Mouse (Mus musculus) megakaryocyte progenitor cell, adult 5-6 weeks (primary cell): Measurements from ENCODE around the gene Fads3. TPM values are rescaled to one million over a fixed set of nuclear protein-coding genes. Genes with fewer than 3 reads are reported as not detected.

Experiments
- ATAC-seq: replicated peaks from 2 replicates; pipeline ENCODE4 v1.8.0; 2016; ENCODE audit warnings: mild to moderate bottlenecking, moderate TSS enrichment, inconsistent platforms; ENCODE audit not compliant: poor library complexity
- total RNA-seq, 2 experiments: library from RNA; stranded (forward) in 1 of 2; stranded (reverse) in 1 of 2; fragments of 157-497, 149-512 nt in 1 of 2; fragments of 200-1000 nt in 1 of 2; gene quantifications; 2 replicates each; pipeline versions ENCODE4 v1.2.3 to v1.2.4; 2015 to 2017

Fads3 gene
- total RNA-seq, 2 experiments from 2014 or later, result 2.1 to 2.8 TPM

DNA sequence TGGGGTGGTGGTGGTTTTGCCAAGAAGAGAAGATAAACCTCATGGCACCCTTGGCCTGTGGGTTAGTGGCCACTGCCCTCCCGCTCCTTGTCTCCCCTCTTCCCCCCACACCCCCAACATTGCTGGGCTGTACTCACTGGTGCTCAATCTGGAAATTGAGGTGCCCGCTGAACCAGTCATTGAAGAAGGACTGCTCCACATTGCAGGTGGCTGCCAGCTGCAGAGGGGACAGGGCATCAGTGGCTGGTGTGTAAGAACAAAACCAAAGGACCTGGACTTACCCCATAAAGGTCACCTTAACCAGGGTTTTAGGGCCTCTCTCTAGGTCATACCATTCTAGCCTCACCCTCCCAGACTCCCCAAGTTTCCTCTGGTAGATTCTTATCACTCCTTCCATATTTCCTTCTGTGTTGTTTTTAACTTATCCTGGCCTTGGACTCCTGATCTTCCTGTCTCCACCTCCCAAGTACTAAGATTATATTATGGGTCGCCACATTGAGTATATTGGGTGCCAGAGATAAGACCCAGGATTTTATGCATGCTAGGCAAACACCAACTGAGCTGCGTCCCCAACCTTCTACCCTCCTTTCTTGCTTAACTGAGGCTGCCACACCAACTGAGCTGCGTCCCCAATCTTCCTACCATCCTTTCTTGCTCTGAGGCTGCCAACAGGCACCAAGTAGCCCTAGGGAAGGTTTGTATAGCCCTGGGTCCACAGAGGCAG lies 24.3 kb downstream of the Fads3 start:
- ATAC-seq, result peak; percentile 27

DNA sequence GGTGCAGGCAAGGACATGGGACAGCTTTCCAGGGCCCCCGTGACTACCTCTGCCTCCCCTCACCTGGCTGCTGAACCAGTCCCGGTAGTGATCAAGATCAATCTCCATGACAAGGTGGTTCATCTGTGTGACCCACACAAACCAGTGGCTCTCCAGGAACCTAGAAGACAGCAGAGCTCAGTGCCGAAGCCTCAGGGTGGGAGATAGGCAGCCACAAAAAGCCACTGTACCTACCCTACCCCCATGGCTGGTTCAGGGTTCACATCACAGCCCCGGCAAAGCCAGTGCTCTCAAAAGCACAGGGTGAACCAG lies 24.8 kb downstream of the Fads3 start:
- ATAC-seq, result no peak

DNA sequence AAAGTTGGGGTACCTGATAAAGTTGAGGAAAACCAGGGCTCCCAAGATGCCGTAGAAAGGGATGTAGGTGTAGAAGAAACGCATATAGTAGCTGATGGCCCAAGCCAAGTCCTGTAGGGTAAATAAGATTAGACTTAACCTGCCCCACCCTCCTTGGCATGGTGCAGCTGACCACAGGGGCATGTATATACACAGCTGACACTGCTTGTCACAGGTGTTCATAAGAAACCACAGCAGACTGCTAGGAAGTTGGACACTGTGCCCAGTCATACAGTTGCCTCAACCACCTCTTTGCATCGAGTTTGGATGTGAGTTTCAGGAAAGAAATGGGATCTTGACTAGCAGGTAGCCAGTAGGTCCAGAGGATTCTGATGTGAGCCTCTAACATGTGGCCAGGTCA lies 25.1 kb downstream of the Fads3 start:
- no peak for ATAC-seq

DNA sequence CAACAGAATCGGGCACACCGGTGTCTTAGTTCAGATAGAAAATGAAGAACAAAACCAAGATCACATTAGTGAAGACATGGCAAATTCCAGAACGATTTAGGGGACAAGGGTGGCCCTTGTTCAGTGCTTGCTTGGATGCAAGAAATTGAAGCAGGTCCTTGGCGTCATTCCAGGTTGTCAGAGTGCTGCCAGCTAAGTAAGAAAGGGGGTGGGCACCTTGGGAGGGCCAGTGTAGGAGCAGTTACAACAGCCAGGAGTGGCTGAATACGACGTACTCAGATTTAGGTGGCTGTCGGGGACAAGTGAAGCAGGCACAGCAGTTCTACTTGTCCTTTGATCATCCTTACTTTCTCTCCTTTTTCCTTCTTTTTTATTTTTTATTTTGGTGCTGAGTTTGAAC lies 26.3 kb downstream of the Fads3 start:
- ATAC-seq, result no peak

DNA sequence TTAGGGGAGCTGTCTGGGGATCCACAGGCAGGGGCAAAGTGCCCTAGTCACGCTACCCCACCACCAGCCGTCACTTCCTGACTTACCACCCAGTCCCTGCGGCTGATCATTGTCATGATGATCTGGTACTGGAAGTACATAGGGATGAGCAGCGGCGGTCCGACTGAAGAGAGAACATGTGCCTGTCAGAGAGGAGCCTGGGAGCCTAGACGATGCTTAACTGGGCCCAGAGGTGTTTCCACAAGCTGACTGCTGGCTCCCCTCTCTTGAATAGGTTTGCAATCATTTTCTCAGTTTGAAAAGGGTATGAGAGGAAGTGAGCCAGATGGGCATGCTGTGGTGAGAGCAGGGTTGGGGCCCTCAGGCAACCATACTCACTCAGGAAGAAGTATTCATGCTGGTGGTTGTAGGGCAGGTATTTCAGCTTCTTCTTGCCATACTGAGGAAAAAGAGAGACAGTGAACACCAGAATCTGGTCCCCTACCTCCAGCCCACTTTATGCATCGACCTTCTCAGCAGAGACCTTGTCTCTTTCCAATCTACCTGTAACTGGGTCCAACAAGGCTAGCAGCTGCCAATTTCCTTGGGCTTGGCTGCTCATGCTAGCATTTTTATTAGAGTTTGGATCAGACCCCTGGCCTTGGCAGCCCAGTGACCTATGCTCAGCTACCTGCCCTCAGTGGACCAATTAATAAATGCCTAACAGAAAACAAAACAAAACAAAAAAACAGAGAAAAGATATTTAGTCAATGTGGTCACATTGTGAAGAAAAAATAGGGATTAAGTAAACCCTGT lies 29.0 kb downstream of the Fads3 start:
- ATAC-seq, result peak; percentile 37

DNA sequence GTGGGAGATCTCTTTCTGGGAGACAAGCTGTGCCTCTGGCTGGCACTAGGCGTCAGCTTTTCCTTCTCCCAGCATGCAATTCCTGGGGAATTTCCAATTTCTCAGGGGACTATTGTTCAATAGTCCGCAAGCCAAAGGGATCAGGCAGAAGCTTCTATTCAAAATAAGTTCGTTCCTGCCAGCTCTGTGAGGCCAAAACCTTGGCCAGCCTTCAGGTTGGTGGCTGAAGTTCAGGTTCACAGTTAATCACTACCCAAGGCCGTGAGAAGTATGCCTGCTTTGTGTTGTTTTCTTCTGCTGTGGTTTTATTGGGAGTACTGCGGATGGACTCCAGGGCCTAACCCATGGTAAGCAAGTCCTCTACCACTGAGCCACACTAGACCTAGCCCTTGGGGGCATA lies 29.8 kb downstream of the Fads3 start:
- no peak for ATAC-seq

DNA sequence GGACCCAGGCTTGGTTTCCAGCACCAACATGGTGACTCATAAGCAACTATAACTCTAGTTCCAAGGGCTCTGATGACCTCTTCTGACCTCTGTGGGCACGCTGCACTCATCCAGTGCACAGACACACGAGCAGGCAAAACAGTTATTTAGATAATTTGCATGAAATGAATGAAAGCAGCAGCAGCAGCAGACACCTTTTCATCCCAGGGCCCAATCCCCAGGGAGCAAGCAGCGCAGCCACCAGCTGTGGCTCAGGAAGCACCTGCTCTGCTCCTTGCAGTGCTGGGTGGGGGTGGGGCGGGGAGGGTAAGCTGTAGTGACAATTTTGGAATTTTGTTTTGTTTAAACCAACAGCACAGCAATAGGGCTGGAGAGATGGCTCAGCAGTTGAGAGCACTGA lies 30.5 kb downstream of the Fads3 start:
- no peak for ATAC-seq

DNA sequence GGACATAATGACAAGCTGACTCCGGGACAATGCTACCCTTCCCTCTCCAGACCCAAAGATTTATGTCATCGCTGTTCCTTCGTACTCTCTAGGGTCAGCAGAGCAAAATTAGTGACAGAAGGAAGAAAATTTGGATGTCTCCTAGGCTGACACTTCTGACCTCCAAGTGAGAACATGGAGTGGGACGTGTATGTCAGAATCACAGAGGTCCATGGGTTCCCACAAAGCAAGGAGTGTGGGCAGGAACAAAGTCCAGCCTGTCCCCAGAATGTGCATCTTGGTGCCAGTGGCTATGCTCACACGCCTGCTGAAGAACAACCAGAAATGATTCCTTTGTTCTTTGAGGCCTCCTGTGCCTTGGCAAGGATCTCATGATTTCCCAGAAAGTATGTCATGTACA lies 31.8 kb downstream of the Fads3 start:
- no peak for ATAC-seq

DNA sequence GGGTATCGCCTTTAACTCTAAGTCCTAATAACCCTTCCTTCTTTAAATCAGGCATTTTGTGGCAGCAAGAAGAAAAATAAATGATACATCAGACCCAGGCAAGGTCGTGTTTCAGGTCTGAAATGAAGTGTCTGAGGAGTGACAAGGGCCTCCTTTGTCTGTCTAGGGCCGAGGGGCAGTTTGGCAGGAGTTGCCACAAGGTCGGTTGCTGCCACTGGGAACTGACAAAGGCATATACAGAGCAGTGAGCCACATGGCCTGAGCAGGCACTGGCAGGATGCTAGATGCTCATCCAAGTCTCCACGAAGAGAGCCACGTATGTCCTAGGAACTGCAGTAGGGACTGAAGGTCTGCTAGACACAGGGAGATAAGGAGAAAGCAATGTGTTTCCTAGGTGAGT lies 37.0 kb downstream of the Fads3 start:
- ATAC-seq, result no peak

DNA sequence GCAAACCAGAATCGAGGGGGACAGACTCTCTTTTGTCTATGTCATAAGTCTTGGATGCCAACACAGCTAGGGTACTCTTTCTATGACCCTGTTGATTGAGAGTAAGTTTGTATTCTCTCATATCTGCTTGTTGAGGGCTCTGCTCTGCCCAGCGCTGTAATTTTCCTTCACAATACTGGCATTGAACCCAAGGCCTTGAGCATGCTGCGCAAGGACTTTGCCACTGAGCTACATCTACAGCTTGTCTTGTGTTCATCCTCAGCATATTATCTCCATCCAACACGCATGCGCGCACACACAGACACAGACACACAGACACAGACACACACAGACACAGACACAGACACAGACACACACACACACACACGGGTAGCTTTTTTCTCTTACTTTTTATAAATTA lies 39.0 kb downstream of the Fads3 start:
- ATAC-seq, result no peak

DNA sequence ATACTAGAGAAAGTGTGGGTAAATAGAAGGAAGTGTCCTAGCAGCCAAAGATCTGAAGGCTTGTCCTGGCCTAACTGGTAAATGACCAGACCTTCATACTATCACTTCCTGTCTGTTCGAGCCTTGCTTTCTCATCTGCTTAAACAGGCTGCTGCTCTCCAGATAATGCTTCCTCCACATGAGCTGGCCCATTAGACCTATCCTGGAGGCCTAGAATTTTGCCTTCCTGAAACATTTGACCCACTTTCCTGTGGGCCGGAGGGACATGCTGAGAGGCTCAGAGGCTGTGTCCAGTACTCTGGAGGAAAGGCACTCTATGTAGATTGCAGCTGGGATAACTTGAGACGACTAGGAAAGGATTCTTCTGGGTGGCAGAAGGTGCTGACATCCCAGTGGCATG lies 40.7 kb downstream of the Fads3 start:
- no peak for ATAC-seq

DNA sequence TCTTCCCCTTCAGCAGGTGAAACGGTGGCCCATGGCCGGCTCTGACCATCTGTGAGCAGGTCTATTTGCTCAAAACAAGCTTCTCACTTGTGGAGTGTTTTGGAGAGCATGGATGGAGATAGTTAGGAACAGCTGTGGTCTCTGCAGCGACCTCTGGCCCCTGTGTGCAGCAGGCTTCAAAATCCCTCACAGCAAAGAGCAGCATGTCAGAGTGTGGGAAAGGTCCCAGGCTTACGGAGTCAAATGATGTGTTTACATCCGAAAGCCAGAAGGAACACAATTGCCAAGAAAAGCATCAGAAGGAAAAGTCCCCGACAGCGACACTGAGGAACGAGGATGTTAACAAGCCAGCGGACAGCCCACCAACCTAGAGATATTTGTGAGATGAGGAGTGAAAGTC lies 44.1 kb downstream of the Fads3 start:
- no peak for ATAC-seq

DNA sequence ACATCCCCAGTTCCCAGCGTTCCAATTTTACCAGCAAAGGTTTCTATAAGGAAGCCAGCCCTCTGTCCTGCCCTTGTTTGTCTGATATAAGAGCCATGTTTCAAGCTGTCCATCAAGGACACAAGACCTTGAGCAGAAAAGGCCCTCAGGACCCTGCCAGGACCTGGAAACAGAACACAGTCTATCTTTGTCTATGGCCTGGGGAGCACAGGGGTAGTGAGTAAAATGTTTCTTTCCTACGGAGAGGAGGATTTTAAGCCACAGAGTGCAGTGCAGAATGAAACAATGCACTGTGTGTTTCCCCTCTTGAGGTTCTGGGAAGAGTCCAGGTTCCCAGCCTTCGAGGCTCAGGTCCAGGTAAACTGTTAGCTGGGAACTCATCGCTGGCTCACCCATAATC lies 45.6 kb downstream of the Fads3 start:
- no peak for ATAC-seq

DNA sequence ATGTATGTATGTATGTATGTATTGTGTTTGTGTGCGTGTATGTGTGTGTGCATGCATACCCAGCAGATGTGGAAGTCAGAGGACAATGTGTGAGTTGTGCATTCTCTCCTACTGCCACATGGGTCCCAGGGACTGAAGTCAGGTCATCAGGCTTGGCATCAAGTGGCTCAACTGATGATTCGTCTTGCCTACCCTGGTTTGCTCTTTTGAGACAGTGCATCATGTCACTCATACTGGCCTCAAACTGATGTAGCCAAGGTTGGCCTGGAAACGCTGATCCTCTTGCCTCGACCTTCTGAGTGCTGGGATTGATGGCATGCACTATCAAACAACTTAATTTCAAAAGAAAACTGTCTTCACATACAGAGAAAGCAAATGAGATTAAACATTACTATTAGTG lies 52.5 kb downstream of the Fads3 start:
- no peak for ATAC-seq

DNA sequence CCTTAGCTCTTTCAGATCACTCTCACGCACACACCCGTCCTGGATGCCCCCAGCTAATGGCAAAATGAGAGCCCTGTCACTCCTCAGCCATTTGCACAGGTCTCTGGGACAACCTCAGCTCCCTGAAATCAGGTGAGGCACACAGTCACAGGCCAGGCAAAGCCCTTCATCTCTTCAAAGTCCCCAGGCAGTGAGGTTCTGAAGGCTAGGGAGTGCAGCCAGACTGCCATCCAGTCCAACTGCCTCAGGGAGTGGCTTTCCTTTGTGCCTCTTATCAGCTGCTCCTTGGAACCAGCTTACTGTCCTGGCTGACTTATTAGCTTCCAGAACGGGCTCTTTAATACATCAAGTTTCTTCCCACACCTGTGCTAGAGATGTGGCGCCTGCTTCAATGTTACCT lies 53.3 kb downstream of the Fads3 start:
- ATAC-seq, result peak; percentile 80

DNA sequence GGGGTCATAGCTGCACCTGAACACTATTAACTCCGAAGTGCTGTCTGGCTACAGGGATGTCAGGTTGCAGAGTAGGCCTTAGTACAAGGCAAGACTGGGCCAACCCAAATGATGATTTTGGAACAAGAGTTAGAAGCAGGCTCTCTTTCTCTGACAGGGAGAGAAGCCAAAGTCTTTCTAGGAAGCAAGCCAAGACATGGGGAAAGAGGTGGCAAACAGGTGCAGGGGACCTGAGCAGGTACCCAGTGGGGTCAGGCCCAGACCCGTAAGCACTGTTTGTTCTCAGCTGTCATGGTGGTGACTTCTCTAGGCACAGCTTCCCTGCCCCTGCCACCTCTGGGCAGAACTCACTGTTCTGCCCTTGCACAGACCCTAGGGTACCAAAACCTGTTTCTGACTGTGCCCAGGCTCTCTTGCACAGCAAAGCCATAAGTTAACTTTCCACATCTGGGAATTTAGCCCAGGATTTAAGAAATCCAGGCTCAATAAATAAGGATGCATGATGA lies 55.1 kb downstream of the Fads3 start:
- ATAC-seq, result no peak

DNA sequence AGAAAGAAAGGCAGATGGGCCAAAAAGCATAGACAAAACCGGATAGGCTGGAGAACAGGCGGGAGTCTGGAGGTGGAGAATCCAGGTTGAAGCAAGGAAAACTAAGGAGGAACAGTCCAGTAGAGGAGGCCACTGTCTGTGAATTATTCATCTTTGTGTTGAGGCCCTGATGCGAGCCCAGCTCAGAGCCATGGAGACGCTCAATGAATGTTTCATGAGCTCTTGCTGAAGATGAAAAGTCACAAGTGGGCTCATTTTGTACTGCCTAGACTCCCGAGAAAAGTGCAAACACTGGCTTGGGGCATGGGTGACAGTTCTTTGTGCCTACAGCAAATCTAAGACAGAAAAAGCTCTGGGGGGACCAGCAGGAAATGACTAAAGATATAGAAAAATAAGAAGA lies 56.5 kb downstream of the Fads3 start:
- ATAC-seq, result no peak

DNA sequence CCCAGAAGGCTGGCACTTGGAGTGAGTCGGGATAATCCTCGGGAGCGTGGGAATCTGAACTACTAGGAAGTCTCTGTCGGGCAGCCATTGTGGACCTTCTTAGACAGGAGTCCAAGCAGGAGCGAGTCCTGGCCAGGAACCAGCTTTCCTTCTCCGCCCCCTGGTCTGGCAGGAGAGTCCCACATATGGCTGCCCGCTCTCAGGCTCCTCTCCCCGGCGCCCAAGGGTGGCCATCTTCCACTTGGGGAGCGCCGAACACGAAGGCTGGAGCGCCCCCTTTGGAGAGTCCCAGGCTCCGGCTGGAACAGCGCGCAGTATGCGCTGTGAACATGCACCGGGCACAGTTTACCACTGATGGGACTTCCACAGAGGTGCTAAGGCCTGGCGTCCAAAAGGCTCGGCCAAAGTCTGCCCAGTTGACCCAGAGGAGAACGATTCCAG lies 59.3 kb downstream of the Fads3 start:
- peak; percentile 58 for ATAC-seq

DNA sequence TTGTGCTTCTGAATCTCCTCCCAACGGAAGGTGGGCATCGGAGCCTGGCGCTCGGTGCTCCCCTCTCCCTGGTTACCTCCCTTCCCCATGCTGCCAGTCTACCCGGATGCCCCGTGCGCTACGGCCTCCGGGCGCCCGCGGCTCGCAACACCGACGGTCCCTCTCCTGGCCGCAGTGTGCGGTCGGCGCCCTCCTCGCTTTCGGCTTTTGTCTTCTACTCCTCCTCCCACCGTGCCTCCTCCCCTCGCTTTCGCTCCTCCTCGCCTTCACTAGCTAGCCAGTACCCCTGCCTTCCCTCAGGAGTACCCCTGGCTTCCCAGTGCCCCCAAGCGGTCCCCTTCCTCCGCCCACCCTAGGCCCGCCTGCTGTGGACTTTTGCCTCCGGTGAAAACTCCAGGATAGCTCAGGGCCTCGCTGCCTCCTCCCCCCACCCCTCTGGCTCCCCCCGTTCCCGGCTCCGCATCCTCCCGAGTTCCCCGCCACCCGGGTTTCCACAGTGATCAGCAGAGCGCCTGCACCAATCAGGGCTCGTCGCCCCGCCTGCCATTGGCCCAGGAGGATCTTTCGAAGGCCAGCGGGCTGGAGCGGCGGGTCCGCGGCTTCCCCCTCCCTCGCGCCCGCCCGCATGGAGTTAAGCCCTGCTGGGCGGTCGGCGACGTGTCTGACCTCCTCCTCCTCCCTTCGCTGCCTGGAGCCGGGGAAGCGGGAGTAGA lies 60.1 kb downstream of the Fads3 start, which contains the start of gene Fads2:
Gene Fads2 (minus strand): TSS at position 406 of the 713 bp plus-strand sequence.
- ATAC-seq, result peak; percentile 49

DNA sequence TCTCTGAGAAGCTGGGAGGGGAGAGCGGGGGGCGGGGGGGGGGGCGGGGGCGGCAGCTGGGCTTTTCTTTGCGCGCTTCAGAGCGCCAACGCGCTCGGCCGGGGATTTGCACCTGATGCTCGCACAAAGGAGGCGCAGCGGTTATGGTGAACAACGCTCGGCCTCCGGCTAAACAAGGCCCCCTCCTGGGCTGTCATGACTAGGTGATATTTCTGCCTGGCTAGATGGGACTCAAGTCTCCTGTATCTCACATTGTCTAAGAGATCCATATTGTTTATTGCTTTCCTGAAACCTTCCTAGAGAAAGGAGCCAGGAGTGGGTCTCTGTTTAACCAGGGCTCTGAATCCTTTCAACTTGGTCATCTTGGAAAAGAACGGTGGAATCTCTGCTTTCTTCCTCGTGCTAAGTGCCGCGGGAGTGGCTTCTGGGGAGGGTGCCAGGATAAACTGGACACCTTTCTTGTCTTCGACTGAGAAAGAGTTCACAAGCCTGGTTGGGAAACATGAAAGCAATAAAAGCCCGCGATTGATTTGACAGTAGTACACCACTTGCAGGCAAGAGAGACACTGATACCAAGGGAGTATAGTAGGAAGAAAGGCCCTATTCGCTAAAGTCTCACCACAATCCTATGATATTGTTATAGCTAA lies 60.8 kb downstream of the Fads3 start:
- ATAC-seq, result no peak

DNA sequence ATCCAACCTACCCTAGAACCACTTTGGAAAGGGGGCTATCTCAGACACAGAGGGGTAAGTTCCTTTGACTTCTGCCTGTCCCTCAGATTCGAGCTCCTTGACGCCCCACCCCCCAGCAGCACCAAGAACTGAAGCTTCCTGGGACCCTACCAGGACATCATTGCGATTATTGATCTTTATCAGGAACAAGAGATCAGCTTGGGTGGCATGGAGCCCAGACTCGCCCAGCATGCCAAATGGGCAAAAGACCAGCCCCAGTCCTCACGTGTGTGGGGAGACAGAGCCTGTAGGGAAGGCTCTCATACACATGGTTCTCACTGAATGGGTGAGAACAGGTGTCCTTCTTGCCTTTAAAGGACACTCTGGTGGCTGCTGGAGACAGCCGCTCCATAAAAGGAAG lies 62.9 kb downstream of the Fads3 start:
- no peak for ATAC-seq
